ENCODE assay signal across 13 mouse cellular contexts in genomic region chr2:101965515-101965914, GRCm38 (mm10).
DNase-seq lines count a peak whose midpoint lies in the region; ATAC-seq and TF ChIP-seq lines count a peak whose summit lies in the region.
"Had no signal": no experiment of that assay in that cellular context is flagged by ENCODE, and none has a peak within 500 bp of the region (broad histone marks: within the 10 kb centered on the region; RNA-seq: fewer than 3 reads in every experiment).

No protein-coding gene starts in this region.

- no peak overlapping the region for H3K4me3 ChIP-seq in liver, embryonic 11.5 days (ENCODE audit: low read depth, low read length)
- no peak overlapping the region for H3K4me3 ChIP-seq in forebrain, embryonic 16.5 days (replicated peaks; ENCODE audit: low read length)
- H3K4me3 ChIP-seq in liver, embryonic 14.5 days (ENCODE audit: insufficient read depth in 1 of 2, low read depth in 2 of 2, low read length in 2 of 2): no peak overlapping the region
- no peak overlapping the region for H3K4me3 ChIP-seq in midbrain, embryonic 15.5 days
- H3K4me3 ChIP-seq: embryonic facial prominence, embryonic 12.5 days; heart, embryonic 13.5 days had no signal

- H3K36me3 ChIP-seq in liver, embryonic 11.5 days (ENCODE audit: control insufficient read depth, insufficient read depth, low read length): no peaks in the 10 kb centered on the region
- H3K36me3 ChIP-seq in forebrain, embryonic 16.5 days (ENCODE audit: control insufficient read depth, insufficient read depth): no peaks in the 10 kb centered on the region
- no peaks in the 10 kb centered on the region for H3K36me3 ChIP-seq in liver, embryonic 14.5 days (replicated peaks; ENCODE audit: control insufficient read depth, insufficient read depth, low read depth)
- no peaks in the 10 kb centered on the region for H3K36me3 ChIP-seq in midbrain, embryonic 15.5 days (replicated peaks)
- H3K36me3 ChIP-seq: embryonic facial prominence, embryonic 12.5 days; heart, embryonic 13.5 days had no signal

- no peak for TF ChIP-seq CTCF in liver, embryonic 14.5 days (IDR thresholded peaks at IDR 0.05; ENCODE audit: low read depth)

- H3K27ac ChIP-seq in liver, embryonic 11.5 days (ENCODE audit: low read depth, low read length): no peak overlapping the region
- 0 out of 2 replicates have a peak overlapping the region, but pooled peaks have one; percentile 7 for H3K27ac ChIP-seq in forebrain, embryonic 16.5 days (ENCODE audit: low read length)
- H3K27ac ChIP-seq in liver, embryonic 14.5 days: no peak overlapping the region
- peak overlapping the region; percentile 56; the same call in 1 of the 2 replicates for H3K27ac ChIP-seq in midbrain, embryonic 15.5 days
- H3K27ac ChIP-seq: embryonic facial prominence, embryonic 12.5 days; heart, embryonic 13.5 days; macrophage had no signal

- H3K9ac ChIP-seq in liver, embryonic 11.5 days (ENCODE audit: low read depth, low read length): no peak overlapping the region
- no peak overlapping the region; the same call in 1 of the 2 replicates for H3K9ac ChIP-seq in forebrain, embryonic 16.5 days (replicated peaks; ENCODE audit: low read depth, low read length)
- no peak overlapping the region for H3K9ac ChIP-seq in liver, embryonic 14.5 days (replicated peaks)
- no peak overlapping the region for H3K9ac ChIP-seq in midbrain, embryonic 15.5 days
- H3K9ac ChIP-seq: embryonic facial prominence, embryonic 12.5 days; heart, embryonic 13.5 days had no signal

- H3K9me3 ChIP-seq in liver, embryonic 11.5 days (ENCODE audit: control insufficient read depth, low read length): no peaks in the 10 kb centered on the region
- H3K9me3 ChIP-seq in forebrain, embryonic 16.5 days (ENCODE audit: control insufficient read depth, low read length): no peaks in the 10 kb centered on the region
- H3K9me3 ChIP-seq in liver, embryonic 14.5 days (ENCODE audit: control insufficient read depth, low read length): no peaks in the 10 kb centered on the region
- no peaks in the 10 kb centered on the region for H3K9me3 ChIP-seq in midbrain, embryonic 15.5 days
- H3K9me3 ChIP-seq: embryonic facial prominence, embryonic 12.5 days; heart, embryonic 13.5 days had no signal

- no peaks in the 10 kb centered on the region for H3K27me3 ChIP-seq in liver, embryonic 11.5 days (replicated peaks; ENCODE audit: control insufficient read depth, insufficient read depth, low read length)
- no peaks in the 10 kb centered on the region for H3K27me3 ChIP-seq in forebrain, embryonic 16.5 days (replicated peaks; ENCODE audit: control insufficient read depth, insufficient read depth, low read length)
- H3K27me3 ChIP-seq in liver, embryonic 14.5 days (ENCODE audit: control insufficient read depth, insufficient read depth, low read length): no peaks in the 10 kb centered on the region
- H3K27me3 ChIP-seq in midbrain, embryonic 15.5 days (replicated peaks): no peaks in the 10 kb centered on the region
- H3K27me3 ChIP-seq: embryonic facial prominence, embryonic 12.5 days; heart, embryonic 13.5 days had no signal

- peaks cover 16% of the 10 kb centered on the region for H3K4me1 ChIP-seq in liver, embryonic 11.5 days (replicated peaks; ENCODE audit: control insufficient read depth, insufficient read depth, low read length)
- peaks cover 29% of the 10 kb centered on the region for H3K4me1 ChIP-seq in forebrain, embryonic 16.5 days (replicated peaks; ENCODE audit: control insufficient read depth, insufficient read depth, low read length)
- H3K4me1 ChIP-seq in liver, embryonic 14.5 days (replicated peaks; ENCODE audit: control insufficient read depth in 2 of 2, insufficient read depth in 2 of 2, low read length in 1 of 2): no peaks in the 10 kb centered on the region; a peak in 1 of 4 replicates
- H3K4me1 ChIP-seq in midbrain, embryonic 15.5 days: peaks cover 59% of the 10 kb centered on the region

- no peak overlapping the region for H3K4me2 ChIP-seq in liver, embryonic 11.5 days
- no peak overlapping the region for H3K4me2 ChIP-seq in forebrain, embryonic 16.5 days (ENCODE audit: low read length)
- H3K4me2 ChIP-seq in liver, embryonic 14.5 days (ENCODE audit: low read depth): peak overlapping the region; percentile 31; the same call in 1 of the 2 replicates
- H3K4me2 ChIP-seq in midbrain, embryonic 15.5 days: no peak overlapping the region
- H3K4me2 ChIP-seq: embryonic facial prominence, embryonic 12.5 days; heart, embryonic 13.5 days had no signal

- ATAC-seq in liver, embryonic 11.5 days (replicated peaks; ENCODE audit: low FRiP score): peak; percentile 59
- ATAC-seq in forebrain, embryonic 16.5 days: peak; percentile 60; the same call in 1 of the 2 replicates
- ATAC-seq in liver, embryonic 14.5 days (ENCODE audit: insufficient read depth): peak; percentile 39; the same call in 1 of the 2 replicates
- no peak for ATAC-seq in midbrain, embryonic 15.5 days (replicated peaks)

- DNase-seq in liver, embryonic 11.5 days (ENCODE audit: low spot score): no peak
- DNase-seq in liver (no peak), adipocyte (ENCODE audit: low spot score) (no peak)
- peak in 1 of 3 experiments; percentile 3 for DNase-seq in liver, embryonic 14.5 days (ENCODE audit: low read depth in 3 of 3, low spot score in 3 of 3)
- no peak for DNase-seq in thymus, postnatal 10 days (ENCODE audit: low spot score in 2 of 2)
- DNase-seq in adrenal gland, postnatal 36 days: no peak
- DNase-seq: cerebellum, adult 8-10 months; retina, postnatal 1 day had no signal

- TF ChIP-seq EP300 in liver, embryonic 14.5 days (IDR thresholded peaks at IDR 0.05; ENCODE audit: low read depth): no peak

- WGBS in liver, embryonic 11.5 days: 51% methylated on average over 5 of the region's 5 CpGs
- WGBS in forebrain, embryonic 16.5 days: 13% methylated on average over 5 of the region's 5 CpGs
- 52% methylated on average over 5 of the region's 5 CpGs for WGBS in liver, embryonic 14.5 days (ENCODE audit: insufficient replicate concordance)
- 40% methylated on average over 5 of the region's 5 CpGs for WGBS in midbrain, embryonic 15.5 days

Comparison
In these comparisons a context has a peak if more than half of its experiments do, and no peak if none do; other contexts are left out.
1. H3K27ac ChIP-seq: peak in forebrain, embryonic 16.5 days (single experiment) and midbrain, embryonic 15.5 days (single experiment); none in liver, embryonic 11.5 days (single experiment) and liver, embryonic 14.5 days (single experiment).